Mouse (Mus musculus): Measurements from ENCODE around the gene Hspb8.

DNA sequence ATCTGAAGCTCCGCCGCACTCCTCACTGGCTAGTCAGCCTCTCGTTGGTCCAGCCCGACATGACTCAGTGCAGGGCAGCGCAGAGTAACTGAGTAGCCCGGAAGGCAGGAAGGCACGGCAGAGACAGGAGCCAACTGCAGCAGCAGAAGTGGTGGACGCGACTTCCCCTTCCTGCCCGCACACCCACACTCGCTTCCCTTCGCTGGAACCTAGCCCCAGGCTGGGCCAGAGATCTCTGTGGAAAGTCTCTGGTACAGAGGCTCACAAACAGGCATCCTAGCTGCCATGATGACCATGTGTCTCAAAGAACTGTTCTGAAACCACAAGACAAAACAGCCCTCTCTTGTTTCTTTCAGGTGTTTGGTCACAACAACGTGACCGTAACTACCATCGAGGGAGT lies 41.4 kb downstream of the Hspb8 start:
- no peak for TF ChIP-seq CTCF (IDR thresholded peaks at IDR 0.05; ENCODE audit: low read depth, low read length)
- no peak for TF ChIP-seq POLR2AphosphoS5 (IDR thresholded peaks at IDR 0.05; ENCODE audit: insufficient replicate concordance, low read depth, low read length)
- TF ChIP-seq GATA1 (IDR thresholded peaks at IDR 0.05; ENCODE audit: borderline replicate concordance, low read length) = no peak
- no peak for TF ChIP-seq TAL1 (conservative IDR thresholded peaks at IDR 0.05; ENCODE audit: low read depth, low read length)
- TF ChIP-seq GATA2 (IDR thresholded peaks at IDR 0.05; ENCODE audit: borderline replicate concordance, low read depth, low read length) = no peak
